Mouse (Mus musculus): ENCODE results near the gene Fbxl14. TPM values are rescaled to one million over a fixed set of nuclear protein-coding genes. Genes with fewer than 3 reads are reported as not detected.
"Not testable (repeated sequence)": the region's sequence is repeated elsewhere in the genome, so short reads cannot be mapped to it uniquely, and the experiment has no call there.

Fbxl14 gene
- polyA plus RNA-seq, 2 experiments from 2014 or later: 10.7 to 11.3 TPM

DNA sequence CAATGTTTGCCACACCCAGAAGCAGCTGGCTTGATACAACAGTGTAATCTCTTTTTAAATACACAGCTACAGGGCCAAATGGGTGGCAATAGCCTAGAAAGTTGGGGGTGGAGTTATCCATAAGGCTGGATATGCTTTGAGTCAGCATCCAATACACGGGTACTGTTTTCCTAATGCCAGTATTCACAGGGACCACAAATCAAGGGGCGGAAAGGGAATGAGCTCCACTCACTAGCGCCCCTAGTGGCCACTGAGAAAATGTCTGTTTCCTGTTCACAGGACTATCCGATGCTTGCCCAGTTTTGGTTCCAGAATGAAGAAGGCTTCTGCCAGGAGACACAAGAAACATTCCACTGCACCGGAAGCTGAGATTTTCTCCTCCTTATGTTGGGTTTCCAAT lies 7.3 kb upstream of the Fbxl14 start:
- ATAC-seq: peak; percentile 87

DNA sequence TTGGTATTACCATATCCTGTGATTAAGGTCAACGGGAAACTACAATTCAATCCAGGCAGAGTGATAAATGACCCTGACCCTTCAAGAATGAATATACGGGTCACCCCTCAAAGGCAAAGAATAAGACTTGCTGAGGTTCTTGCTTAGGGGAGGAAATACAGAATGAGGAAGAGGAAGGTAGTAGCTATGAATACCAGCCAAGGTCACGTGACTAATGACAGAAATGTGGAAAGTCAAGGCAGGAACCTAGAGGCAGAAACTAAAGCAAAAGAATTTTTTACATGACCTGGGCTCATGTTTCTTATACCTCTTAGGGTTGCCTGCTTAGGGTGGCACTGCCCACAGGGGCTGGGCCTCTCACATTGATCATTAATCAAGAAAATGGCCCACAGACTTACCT lies 6.8 kb upstream of the Fbxl14 start:
- no peak for ATAC-seq

DNA sequence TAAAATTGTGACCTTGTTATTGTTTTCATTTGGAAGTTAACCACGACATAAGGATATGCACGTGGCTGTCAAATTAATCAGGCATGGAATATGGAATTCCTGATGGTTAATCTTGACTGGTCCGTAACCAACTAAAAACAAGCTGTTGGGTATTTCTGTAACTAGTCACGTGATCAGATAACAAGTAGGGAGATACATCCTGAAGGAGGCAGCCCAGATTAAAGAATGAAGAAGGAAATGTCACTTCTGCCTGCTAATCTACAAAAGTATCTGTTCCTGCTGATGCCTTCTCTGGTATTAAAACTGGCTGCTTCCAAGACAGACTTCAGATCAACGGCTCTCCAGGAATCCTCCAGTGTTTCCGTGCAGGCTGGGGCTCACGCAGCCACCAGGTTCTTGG lies 6.0 kb upstream of the Fbxl14 start:
- no peak for ATAC-seq

DNA sequence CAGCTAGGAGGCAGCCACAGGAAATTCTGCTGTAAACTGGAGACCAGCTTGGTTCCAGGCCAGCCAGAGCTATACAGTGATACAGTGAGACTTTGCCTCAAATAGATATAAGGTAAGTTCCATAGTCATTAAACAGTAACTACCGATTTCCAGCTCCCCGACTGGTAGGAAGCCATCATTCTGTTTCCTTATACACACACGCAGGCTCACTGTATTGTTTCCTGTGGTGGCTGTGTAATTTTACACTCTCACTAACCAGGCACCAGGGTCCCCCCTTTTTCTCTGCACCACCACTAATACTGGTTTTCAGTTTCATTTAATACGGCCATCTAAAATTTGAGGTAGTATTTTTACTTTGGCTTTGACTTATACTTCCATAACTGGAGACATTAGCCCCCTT lies 5.5 kb upstream of the Fbxl14 start:
- no peak for ATAC-seq

- ATAC-seq: no peak
These were observed 3.5 kb upstream of the Fbxl14 start for GRCm38 (mm10) chr6:119475988-119476387.

- ATAC-seq: no peak
These were observed 1.7 kb upstream of the Fbxl14 start for GRCm38 (mm10) chr6:119477686-119478310.

DNA sequence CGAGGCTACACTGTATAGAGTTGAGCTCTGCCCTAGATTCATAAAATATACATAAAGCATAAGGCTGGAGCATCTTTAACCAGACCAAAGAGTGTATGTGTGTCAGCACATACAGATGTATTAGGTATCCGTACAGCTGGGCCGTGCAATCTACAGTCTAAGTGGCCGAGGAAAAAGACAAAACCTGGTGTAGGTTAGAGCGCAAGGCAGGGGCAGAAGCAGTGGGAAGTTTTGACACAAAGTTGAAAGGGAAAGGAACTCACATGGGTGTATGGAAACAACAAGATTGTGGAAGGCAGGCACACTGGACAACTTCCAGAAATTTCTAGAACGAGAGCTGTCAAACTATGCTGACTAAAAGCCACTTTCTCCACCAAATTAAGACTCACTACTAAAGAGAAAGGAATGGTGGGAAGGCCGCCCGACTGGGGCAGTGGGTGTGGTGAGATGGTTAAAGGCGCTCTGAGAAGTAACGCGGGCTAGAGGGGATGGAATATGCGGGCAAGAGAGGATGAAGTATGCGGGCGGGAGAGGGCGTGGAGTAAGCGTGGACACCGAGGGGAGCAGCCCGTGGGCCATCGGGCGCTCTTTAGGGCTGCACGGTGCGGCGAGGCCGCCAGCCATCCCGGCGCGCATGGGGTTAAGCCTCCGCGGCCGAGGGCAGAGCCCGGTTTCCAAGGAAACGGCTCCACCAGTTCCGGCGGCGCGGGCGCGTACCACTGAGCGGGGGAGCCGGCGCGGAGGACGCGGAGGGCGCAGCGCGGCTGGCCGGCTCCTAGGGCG lies 717 bp upstream of the Fbxl14 start:
- ATAC-seq: peak; percentile 63

- peak; percentile 40 for ATAC-seq
These were observed 623 bp downstream of the Fbxl14 start for GRCm38 (mm10) chr6:119479876-119480705.

GRCm38 (mm10) chr6:119480706-119481331 lies 1.4 kb downstream of the Fbxl14 start:
- ATAC-seq: no peak

- ATAC-seq: not testable (repeated sequence)
These were observed 2.4 kb downstream of the Fbxl14 start for GRCm38 (mm10) chr6:119481741-119482390.

GRCm38 (mm10) chr6:119482958-119483600 lies 3.6 kb downstream of the Fbxl14 start:
- ATAC-seq: no peak

DNA sequence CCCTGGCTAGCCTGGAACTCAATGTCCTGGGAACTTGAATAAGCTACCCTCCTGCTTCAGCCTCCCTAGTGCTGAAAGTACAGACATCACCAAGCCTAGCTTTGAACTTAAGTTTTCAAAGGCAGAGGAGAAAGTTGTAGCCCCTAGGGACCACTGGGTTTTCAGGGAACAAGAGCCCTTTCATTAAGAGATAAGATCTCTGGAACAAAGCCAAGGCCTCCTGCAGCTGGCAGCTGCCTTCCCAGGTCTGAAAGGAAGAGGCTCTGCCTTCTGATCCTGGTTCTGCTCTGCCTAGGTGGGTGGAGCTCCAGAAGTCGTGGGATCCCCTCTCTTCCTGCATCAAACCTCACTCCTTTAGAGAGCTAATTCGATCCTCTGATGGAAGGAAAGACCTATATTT lies 6.0 kb downstream of the Fbxl14 start:
- no peak for ATAC-seq

- ATAC-seq: no peak
These were observed 7.1 kb downstream of the Fbxl14 start for GRCm38 (mm10) chr6:119486381-119487084.

GRCm38 (mm10) chr6:119487085-119487458 lies 7.6 kb downstream of the Fbxl14 start:
- ATAC-seq: no peak

DNA sequence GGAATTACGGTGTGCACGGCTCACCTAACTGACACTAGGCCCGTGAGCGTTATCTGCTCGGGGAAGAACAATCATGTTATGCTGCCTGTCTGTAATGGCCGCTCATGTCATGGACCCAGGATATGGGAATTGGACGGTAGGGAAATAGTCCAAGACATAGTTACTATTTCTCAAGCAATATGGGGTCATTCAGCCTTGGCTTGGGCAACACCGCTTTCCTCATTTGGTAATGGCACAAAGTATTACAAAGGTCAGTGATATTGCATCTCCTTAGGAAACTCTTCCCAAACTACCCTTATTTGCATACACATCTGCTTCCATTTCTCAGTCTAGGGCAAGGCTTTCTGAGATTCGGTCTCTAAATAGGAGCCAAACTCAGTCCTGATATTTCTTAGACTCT lies 8.2 kb downstream of the Fbxl14 start:
- ATAC-seq: no peak

DNA sequence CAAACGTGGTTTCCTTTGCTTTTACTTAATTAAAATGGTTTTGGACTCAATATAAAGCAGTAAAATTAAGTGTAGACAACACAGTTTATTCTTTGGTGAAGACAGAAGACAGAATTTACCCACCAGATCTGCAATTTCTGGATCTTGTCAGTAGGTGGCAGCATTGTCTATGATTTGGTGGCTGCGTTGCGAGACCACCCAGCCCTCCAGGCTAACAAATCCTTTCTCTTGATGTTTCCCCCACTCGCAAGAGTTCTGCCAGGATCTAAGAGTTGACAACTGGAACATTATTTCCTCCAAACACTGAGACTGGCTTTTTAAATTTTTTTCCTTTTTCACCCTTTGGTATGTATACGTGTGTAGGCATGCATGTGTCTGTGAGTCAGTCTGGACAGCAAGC lies 10.3 kb downstream of the Fbxl14 start:
- ATAC-seq: peak; percentile 62

DNA sequence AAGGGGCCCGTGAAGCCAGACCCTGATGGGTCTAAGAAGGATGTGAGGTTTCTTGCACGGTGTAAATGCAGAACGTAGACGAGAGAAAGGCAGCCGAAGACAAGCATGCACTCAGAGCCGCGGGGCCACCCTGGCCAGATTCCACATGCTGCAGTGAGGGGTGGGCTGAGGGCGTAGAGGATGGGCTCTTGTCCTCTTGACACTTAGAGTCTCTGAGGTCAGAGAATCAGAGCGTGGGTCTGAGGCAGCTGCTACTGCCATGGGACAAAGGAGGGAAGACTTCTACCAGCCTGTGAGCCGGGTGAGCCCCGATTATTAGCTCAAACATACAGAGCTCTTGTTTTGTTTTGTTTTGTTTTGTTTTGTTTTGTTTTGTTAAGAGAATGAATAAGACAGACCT lies 11.1 kb downstream of the Fbxl14 start:
- no peak for ATAC-seq

DNA sequence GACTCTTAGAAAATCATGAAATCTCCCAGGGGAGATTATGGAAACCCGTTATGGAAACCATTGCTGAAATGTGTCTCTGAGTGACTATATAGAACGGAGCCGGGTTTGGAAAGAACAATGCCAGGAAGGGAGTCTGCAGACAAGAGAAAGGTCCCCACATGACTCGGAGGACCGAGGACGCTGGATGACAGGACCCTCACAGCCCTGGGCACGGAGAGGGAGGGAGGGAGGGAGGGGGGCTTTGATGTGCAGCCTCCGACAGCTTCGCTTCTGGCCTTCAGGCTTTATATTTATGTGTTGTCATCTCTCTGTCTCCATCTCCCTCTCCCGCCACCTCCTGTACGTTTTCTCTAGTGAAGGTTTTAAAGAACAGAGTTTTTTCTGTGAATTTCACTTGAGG lies 11.5 kb downstream of the Fbxl14 start:
- ATAC-seq: no peak

DNA sequence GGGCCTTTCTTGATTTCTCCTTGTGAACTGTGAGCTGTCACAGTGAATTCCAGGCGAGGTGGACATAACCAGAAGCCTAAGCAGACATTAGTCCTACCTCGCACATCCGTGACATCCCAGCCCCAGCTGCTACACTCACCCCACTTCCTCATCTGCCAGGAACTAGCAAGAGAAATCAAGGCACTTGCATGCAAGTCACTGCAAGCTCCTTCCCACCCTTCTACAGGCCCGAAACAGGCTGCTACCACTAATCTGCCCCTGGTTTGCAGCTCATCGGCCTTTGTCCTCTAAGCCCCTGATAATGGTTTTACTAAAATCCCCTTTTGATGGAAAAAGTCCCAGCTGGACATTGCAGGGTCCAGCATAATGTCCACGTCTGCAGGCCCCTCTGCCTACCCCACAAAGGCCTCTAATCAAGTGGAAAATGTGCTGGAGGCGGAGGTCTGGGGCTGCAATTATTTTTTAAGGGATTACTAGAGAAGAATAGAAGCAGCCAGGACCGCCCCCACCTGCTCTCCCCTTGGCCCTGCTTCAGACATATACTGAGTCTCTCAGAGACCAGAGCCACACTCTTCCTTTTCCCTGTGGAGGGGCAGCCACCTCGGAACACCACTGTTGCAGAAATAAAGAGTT lies 12.6 kb downstream of the Fbxl14 start:
- ATAC-seq: no peak

- no peak for ATAC-seq
These were observed 13.2 kb downstream of the Fbxl14 start for GRCm38 (mm10) chr6:119492630-119493014.

- ATAC-seq: peak; percentile 83
These were observed 19.8 kb downstream of the Fbxl14 start for GRCm38 (mm10) chr6:119499271-119499670.
